Mouse (Mus musculus) midbrain, embryonic 13.5 days (tissue): ENCODE measurements around the gene Cercam. TPM values are rescaled to one million over a fixed set of nuclear protein-coding genes. Genes with fewer than 3 reads are reported as not detected.

ENCODE experiments used
- ATAC-seq: fragments of 200-750 bp; cut with Nextera tagmentation; 2 replicates; pipeline ENCODE4 v1.8.0; 2017; ENCODE audit warnings: mild to moderate bottlenecking, moderate TSS enrichment, moderate library complexity
- H3K27ac ChIP-seq: fragments of 300-500 bp; sonication (generic); 2 replicates; pipeline ENCODE4 v1.5.1; 2015; ENCODE audit warnings: inconsistent platforms, mild to moderate bottlenecking, moderate library complexity
- H3K27me3 ChIP-seq: fragments of 300-500 bp; sonication (generic); 2 replicates; pipeline ENCODE4 v1.6.1; 2015; ENCODE audit warnings: mild to moderate bottlenecking, inconsistent platforms
- H3K36me3 ChIP-seq: fragments of 300-500 bp; sonication (generic); 2 replicates; pipeline ENCODE4 v1.6.1; 2015; ENCODE audit warnings: mild to moderate bottlenecking, inconsistent platforms
- H3K4me1 ChIP-seq: fragments of 300-500 bp; sonication (generic); replicated peaks from 2 replicates; pipeline ENCODE4 v1.6.1; 2015; ENCODE audit warnings: inconsistent platforms
- H3K4me2 ChIP-seq: fragments of 300-500 bp; sonication (generic); replicated peaks from 2 replicates; pipeline ENCODE4 v1.6.1; 2015; ENCODE audit warnings: moderate library complexity, mild to moderate bottlenecking, inconsistent platforms
- H3K4me3 ChIP-seq: fragments of 300-500 bp; sonication (generic); replicated peaks from 2 replicates; pipeline ENCODE4 v1.5.1; 2015; ENCODE audit warnings: mild to moderate bottlenecking, inconsistent platforms
- H3K9ac ChIP-seq: fragments of 300-500 bp; sonication (generic); replicated peaks from 2 replicates; pipeline ENCODE4 v1.6.1; 2015; ENCODE audit warnings: mild to moderate bottlenecking, inconsistent platforms
- H3K9me3 ChIP-seq: fragments of 300-500 bp; sonication (generic); 2 replicates; pipeline ENCODE4 v1.6.1; 2016; ENCODE audit warnings: mild to moderate bottlenecking, inconsistent platforms
- WGBS: fragments of 180-500 bp; shearing (Covaris S2); methylation state at CpG from one replicate; pipeline ENCODE4 v1.1.7; 2015; 5-methylcytosine and 5-hydroxymethylcytosine counted together
- microRNA-seq: library from miRNA; unstranded; fragments of <30 nt; microRNA quantifications from one replicate; pipeline ENCODE4, GENCODE M21; 2016
- polyA plus RNA-seq: library from polyadenylated mRNA; unstranded; fragments of >200 nt; fragmentation: Nextera tagmentation; extraction: Ambion mirVana; gene quantifications from 2 replicates; pipeline ENCODE4 v1.2.1, GENCODE M21; 2015

Cercam gene
- polyA plus RNA-seq, 1 experiment from 2014 or later: 20.7 TPM

DNA sequence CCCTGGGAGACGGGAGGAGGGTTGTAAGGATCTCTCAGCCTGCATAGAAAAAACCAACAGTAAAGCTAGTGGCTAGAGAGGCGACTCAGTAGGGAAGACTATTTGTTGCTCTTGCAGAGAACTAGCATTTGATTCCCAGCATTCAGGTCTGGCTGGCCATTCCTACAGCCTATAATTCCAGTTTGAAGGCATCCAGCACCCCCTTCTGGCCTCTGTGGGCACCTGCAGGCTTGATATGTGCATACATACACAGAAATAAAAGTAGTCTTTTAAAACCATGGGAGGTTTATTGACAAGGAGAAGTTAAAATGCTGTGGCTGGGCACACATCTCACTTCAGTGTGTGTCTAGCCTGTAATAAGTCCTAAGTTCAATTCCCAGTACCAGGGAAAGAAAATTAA lies 41.1 kb downstream of the Cercam start:
- H3K4me2 ChIP-seq: no peak overlapping the region
- H3K36me3 ChIP-seq: peaks cover 88% of the 10 kb centered on the region
- H3K27ac ChIP-seq: no peak overlapping the region
- H3K27me3 ChIP-seq: no peaks in the 10 kb centered on the region
- WGBS: 84% methylated on average over 2 of the region's 2 CpGs
- ATAC-seq: no peak
- H3K9me3 ChIP-seq: no peaks in the 10 kb centered on the region
- no peak overlapping the region for H3K4me3 ChIP-seq
- no peaks in the 10 kb centered on the region for H3K4me1 ChIP-seq
- no peak overlapping the region for H3K9ac ChIP-seq

DNA sequence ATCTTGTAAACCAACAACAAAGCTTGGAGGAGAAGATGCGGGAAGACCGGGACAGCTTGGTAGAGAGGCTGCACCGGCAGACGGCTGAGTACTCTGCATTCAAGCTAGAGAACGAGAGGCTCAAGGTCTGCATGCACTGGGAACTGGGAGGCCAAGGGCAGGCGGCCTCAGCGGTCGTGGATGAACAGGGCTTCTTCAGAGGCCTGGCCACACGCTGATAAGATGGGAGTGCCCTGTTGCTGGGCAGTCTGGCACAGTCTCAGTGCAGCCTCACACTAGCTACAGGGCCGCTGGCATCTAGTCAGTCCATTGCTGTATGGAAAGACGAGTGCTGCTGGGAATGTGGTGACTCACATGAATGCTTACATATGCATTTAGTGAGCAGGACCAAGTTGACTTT lies 48.7 kb downstream of the Cercam start:
- H3K9me3 ChIP-seq: no peaks in the 10 kb centered on the region
- no peak overlapping the region for H3K4me2 ChIP-seq
- no peak for ATAC-seq
- H3K4me3 ChIP-seq: no peak overlapping the region
- H3K36me3 ChIP-seq: peaks cover 93% of the 10 kb centered on the region
- no peaks in the 10 kb centered on the region for H3K4me1 ChIP-seq
- H3K9ac ChIP-seq: no peak overlapping the region
- whole genome bisulfite sequencing: 89% methylated on average over 11 of the region's 11 CpGs
- no peaks in the 10 kb centered on the region for H3K27me3 ChIP-seq
- no peak overlapping the region for H3K27ac ChIP-seq

DNA sequence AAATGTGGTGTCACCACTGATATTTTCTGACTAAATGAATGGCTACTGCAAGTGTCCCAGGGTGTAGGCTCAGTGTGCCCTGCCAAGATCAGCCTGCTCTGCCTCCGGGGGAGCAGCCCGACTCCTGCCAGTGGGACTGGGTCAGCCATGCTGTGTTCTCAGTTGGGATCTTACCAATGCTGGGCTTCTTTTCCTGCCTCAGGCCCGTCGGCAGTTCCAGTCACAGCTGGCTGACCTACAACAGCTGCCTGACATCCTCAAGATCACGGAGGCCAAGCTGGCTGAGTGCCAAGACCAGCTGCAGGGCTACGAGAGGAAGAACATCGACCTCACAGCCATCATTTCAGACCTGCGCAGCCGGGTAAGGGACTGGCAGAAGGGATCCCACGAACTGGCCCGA lies 53.0 kb downstream of the Cercam start:
- 79% methylated on average over 11 of the region's 11 CpGs for WGBS
- Histone ChIP-seq H3K27me3 (no peaks in the 10 kb centered on the region), H3K36me3 (peaks cover 95% of the 10 kb centered on the region), H3K27ac (no peak overlapping the region), H3K4me3 (no peak overlapping the region), H3K9me3 (no peaks in the 10 kb centered on the region), H3K9ac (no peak overlapping the region), H3K4me2 (no peak overlapping the region), H3K4me1 (no peaks in the 10 kb centered on the region)
- ATAC-seq: no peak

DNA sequence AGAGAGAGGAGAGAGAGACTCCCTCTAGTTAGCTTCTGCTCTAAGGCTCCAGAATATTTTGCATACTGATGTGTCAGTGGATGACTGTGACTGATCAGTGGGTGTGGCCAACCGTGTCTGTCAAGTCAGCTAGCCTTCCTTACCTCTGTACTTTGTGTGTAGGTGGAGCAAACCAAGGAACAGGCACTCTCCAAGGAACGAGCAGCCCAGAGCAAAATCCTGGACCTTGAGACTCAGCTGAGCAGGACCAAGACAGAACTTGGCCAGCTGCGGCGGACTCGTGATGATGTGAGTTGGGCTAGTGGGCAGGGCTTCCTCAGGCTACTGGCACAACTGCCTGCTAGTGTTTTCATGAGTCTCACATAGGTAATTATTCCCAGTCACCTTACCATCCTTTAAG lies 57.6 kb downstream of the Cercam start:
- Histone ChIP-seq H3K9ac (no peak overlapping the region), H3K4me2 (no peak overlapping the region), H3K9me3 (no peaks in the 10 kb centered on the region), H3K27me3 (no peaks in the 10 kb centered on the region), H3K4me1 (no peaks in the 10 kb centered on the region), H3K36me3 (peaks cover 97% of the 10 kb centered on the region), H3K4me3 (no peak overlapping the region), H3K27ac (no peak overlapping the region)
- 91% methylated on average over 5 of the region's 5 CpGs for WGBS
- ATAC-seq: no peak

DNA sequence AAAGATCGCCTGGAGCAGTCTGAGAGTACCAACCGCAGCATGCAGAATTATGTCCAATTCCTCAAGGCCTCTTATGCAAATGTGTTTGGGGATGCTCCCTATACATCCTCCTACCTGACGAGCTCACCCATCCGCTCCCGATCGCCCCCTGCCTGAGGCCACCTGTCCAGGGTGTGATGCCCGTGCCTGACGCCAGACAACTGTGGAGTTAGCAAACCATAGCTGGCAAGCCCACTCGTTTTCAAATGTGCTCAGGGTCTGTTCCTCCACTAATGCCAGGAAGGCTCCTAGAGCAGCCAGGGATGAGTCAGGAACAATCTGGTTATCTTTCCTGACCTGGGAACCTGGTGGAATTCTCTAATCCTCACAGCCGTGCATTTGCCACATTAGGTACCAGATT lies 61.5 kb downstream of the Cercam start:
- Histone ChIP-seq H3K36me3 (peaks cover 61% of the 10 kb centered on the region), H3K4me1 (no peaks in the 10 kb centered on the region), H3K27ac (no peak overlapping the region), H3K4me3 (no peak overlapping the region), H3K4me2 (no peak overlapping the region), H3K9ac (no peak overlapping the region), H3K27me3 (no peaks in the 10 kb centered on the region), H3K9me3 (no peaks in the 10 kb centered on the region)
- no peak for ATAC-seq
- whole genome bisulfite sequencing: 87% methylated on average over 10 of the region's 10 CpGs

DNA sequence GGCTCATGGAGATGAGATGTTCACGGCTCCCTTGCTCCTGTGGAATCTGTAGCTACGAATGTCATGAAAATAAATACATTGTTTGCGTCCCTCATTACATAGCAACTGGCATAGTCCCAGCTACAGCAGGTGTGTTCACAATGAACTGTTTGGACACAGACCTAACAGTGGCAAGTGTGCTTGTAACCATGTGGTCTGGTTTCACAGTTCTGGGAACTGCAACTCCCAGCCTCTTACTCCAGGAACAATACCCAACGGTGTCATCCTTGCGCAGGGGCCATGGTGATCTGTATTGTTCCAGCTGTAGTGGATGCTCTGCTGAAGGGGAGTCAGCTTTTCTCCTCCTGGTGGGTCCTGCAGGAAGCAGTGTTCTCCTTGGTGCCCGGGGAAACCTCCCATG lies 62.2 kb downstream of the Cercam start:
- H3K4me2 ChIP-seq: no peak overlapping the region
- H3K4me1 ChIP-seq: peaks cover 6% of the 10 kb centered on the region
- no peaks in the 10 kb centered on the region for H3K9me3 ChIP-seq
- WGBS: 90% methylated on average over 6 of the region's 6 CpGs
- H3K9ac ChIP-seq: no peak overlapping the region
- H3K4me3 ChIP-seq: no peak overlapping the region
- no peak for ATAC-seq
- H3K27me3 ChIP-seq: no peaks in the 10 kb centered on the region
- H3K36me3 ChIP-seq: peaks cover 54% of the 10 kb centered on the region
- no peak overlapping the region for H3K27ac ChIP-seq

Small RNAs within 50 kb of the gene (microRNA-seq; reads per million reads assigned to microRNA genes)
- not detected for gene Mir219a-2
- gene Mir219b: not detected

Other genes starting within 250 kb of the Cercam start
- gene Rapgef1, start 249.4 kb upstream of the Cercam start, polyA plus RNA-seq: 16.7 and 19.8 TPM in 2 replicates
- gene Gm13420, start 117.5 kb upstream of the Cercam start, polyA plus RNA-seq: 0.24 TPM in 1 of 2 replicates, not detected in the other
- 0.67 and 0.69 TPM in 2 replicates for gene Gm13547, start 109.9 kb upstream of the Cercam start, polyA plus RNA-seq
- gene Coq4, start 81.7 kb upstream of the Cercam start, polyA plus RNA-seq: 30.0 and 33.5 TPM in 2 replicates
- 44.7 and 45.5 TPM in 2 replicates for gene Trub2, start 80.7 kb upstream of the Cercam start, polyA plus RNA-seq
- gene Slc27a4, start 66.5 kb upstream of the Cercam start, polyA plus RNA-seq: 29.5 and 32.5 TPM in 2 replicates
- 21.4 and 23.1 TPM in 2 replicates for gene Urm1, start 49.1 kb upstream of the Cercam start, polyA plus RNA-seq
- 74.4 and 76.0 TPM in 2 replicates for gene Odf2, start 20.1 kb downstream of the Cercam start, polyA plus RNA-seq
- gene Gle1, start 66.3 kb downstream of the Cercam start, polyA plus RNA-seq: 78.1 and 78.8 TPM in 2 replicates
- 172 and 185 TPM in 2 replicates for gene Sptan1, start 96.4 kb downstream of the Cercam start, polyA plus RNA-seq
- 59.6 and 62.3 TPM in 2 replicates for gene Wdr34, start 179.7 kb downstream of the Cercam start, polyA plus RNA-seq
- 448 and 482 TPM in 2 replicates for gene Set, start 188.2 kb downstream of the Cercam start, polyA plus RNA-seq
- 2.8 and 3.8 TPM in 2 replicates for gene Pkn3, start 208.5 kb downstream of the Cercam start, polyA plus RNA-seq
- 18.9 and 19.0 TPM in 2 replicates for gene Zdhhc12, start 224.5 kb downstream of the Cercam start, polyA plus RNA-seq